Comparison of ENCODE assay signal across 11 mouse cellular contexts in the genomic region with DNA sequence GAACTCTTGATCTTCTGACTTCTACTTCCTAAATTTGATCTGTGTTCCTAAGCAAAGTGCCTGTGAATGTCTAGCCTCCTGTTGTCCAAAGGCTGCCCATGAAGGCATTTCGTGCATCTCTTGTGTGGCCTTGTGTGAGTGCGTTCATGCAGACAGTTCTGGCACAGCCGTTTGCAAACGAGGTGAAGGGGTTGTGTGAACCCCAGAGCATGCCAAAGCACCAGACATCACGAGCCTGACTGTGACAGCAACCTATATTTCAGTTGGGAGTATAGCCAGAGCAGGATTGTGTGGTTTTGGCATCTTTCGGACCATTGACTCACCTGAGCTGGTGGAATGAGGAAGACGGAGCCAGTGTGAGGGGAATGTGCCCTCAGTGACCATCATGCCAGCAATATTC.
"Had no signal": no experiment of that assay in that cellular context is flagged by ENCODE, and none has a peak within 500 bp of the region (broad histone marks: within the 10 kb centered on the region; RNA-seq: fewer than 3 reads in every experiment).

No protein-coding gene starts in this region.

- DNase-seq: kidney, postnatal 10 days; kidney, postnatal 36 days; layer of hippocampus, postnatal 36 days; liver, embryonic 13.5 days; lung, adult 2 months; lung, postnatal 14 days; lung, postnatal 4 days; midbrain, embryonic 14.5 days; right cerebral cortex, postnatal 25 days; spleen, adult 18-20 months; thymus, postnatal 25 days had no signal
